Mouse (Mus musculus) bone marrow, adult 2 months (tissue): ENCODE measurements around the gene Hbb-y.

Experiments
- CTCF ChIP-seq: fragments of 200-500 bp; IDR thresholded peaks from 2 replicates; pipeline ENCODE4 v1.5.1; 2011; ENCODE audit warnings: low read length, control low read depth; ENCODE audit not compliant: control insufficient read depth, insufficient read depth
- POLR2A ChIP-seq: fragments of 200-500 bp; IDR thresholded peaks from 2 replicates; pipeline ENCODE4 v1.6.1; 2011; ENCODE audit warnings: low read depth, mild to moderate bottlenecking, control low read depth, low read length, borderline replicate concordance; ENCODE audit not compliant: control insufficient read depth

DNA sequence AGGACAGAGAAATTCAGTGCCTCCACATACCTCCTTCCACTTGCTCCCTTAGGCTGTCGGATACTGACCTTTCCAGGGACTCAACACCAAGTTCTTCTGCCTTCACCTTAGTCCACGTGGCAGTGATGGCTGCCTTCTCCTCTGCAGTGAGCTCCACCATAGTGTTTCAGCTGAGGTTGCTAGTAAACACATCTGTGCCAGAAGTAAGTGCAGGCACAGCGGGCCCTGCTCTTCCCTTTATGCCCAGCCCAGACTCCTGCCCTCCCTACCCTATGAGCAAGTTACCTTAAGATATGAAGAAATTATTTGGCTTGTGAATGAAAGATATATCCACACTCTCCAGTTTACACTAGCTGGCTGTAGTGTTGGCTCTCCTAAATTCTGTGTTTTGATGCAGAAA lies 12.7 kb downstream of the Hbb-y start, which contains the start of gene Hbb-bh2:
- TF ChIP-seq POLR2A (no peak), CTCF (no peak)
